Mouse (Mus musculus): ENCODE data around the gene Zc3h10. TPM values are rescaled to one million over a fixed set of nuclear protein-coding genes. Genes with fewer than 3 reads are reported as not detected.
A peak's percentile ranks its signal among the peaks of the same experiment; 100 is the strongest.

Zc3h10 gene
- polyA plus RNA-seq (2015; fragmentation: Nextera tagmentation; extraction: Ambion mirVana), result 6.2 and 7.1 TPM in 2 replicates

DNA sequence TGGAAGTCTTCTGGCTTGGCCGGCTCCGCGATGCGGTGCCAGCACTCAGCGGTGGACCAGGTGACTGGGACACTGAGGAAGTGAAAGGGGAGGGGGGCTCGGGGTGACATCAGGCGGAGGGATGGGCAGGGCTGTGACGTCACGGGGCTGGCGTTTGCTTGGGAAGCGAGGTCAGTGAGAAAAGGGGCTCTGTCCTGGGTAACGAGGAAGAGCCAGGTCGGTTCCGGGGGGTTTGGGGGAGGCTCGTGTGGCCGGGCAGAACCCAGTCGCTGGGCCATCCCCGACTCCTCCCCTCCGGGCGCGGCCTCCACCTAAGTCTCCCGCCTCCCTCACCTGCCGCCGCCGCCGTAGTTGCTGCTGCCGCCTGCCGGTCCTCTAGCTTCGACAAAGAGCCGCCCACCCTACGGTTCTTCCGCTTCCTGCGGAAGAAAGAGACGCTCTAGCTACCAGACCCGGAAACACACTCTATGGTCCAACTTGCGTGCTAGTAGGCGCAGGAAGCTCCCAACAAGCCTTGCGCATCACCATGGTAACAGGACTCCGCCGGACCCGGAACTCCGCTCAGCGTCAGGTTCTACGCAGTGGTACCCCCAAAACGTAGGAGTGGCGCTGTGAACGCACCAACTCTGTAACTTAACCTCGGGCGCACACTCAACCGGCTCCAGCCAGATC is at the start of gene Zc3h10:
TSS of gene Zc3h10 (minus strand) at position 414 of the 672 bp plus-strand sequence.
- Histone ChIP-seq H3K9me3 (replicated peaks) (no peaks in the 10 kb centered on the region), H3K4me1 (replicated peaks) (peaks cover 35% of the 10 kb centered on the region), H3K36me3 (peaks cover 32% of the 10 kb centered on the region), H3K4me3 (replicated peaks) (peak within 1 kb of the TSS; percentile 81), H3K27ac (peak within 1 kb of the TSS; percentile 93), H3K9ac (peak within 1 kb of the TSS; percentile 93), H3K4me2 (peak within 1 kb of the TSS; percentile 88), H3K27me3 (no peaks in the 10 kb centered on the region)
- WGBS (ENCODE audit: insufficient replicate concordance), result under 1% methylated on average over 50 of the region's 50 CpGs
- DNase-seq, result peak; percentile 95
- peak; percentile 88 for ATAC-seq (ENCODE audit: low read depth)

DNA sequence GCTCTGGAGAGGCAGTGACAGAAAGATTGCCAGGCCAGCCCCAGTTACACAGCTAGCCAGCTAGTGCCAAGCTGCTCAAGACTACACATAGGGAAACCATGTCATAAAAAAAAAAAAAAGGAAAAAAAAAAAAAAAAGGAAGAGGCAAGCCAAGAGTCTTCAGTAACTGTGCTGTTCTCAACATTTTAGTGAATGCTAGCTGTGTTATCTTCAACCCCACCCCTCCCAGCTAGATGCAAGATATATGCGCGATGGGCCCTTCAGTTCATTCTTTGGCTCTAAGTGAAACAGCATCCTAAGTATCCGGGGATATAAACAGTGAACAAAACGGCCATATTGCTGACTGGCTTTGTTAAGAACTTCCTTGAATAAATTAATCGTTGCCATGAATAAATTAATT is 45.2 kb upstream of the Zc3h10 start:
- no peak overlapping the region for H3K4me3 ChIP-seq (replicated peaks)
- no peaks in the 10 kb centered on the region for H3K9me3 ChIP-seq (replicated peaks)
- peaks cover 35% of the 10 kb centered on the region for H3K4me1 ChIP-seq (replicated peaks)
- no peak overlapping the region for H3K27ac ChIP-seq
- 43% methylated on average over 5 of the region's 5 CpGs for WGBS (ENCODE audit: insufficient replicate concordance)
- H3K9ac ChIP-seq, result no peak overlapping the region
- H3K36me3 ChIP-seq, result no peaks in the 10 kb centered on the region
- H3K4me2 ChIP-seq, result no peak overlapping the region
- ATAC-seq (ENCODE audit: low read depth) (no peak), DNase-seq (no peak)
- peaks cover 59% of the 10 kb centered on the region for H3K27me3 ChIP-seq

DNA sequence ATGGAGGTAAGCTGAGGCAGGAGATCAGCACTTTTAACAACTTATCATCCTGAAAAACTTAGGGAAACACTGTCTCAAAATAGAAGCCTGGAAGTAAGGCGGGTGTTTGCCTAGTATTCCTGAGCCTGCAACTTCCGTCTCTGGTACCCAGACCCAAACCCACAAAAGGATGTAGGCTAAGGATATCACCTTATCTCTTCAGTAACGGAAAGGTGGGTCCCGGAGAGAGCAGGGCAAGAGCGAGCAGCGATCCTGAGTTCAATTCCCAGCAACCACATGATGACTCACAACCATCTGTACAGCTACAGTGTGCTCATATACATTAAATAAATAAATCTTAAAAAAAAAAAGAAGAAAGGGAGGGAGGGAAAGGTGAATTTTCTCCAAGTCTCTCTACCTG is 43.9 kb upstream of the Zc3h10 start:
- Histone ChIP-seq H3K4me1 (replicated peaks) (peaks cover 40% of the 10 kb centered on the region), H3K4me2 (no peak overlapping the region), H3K9me3 (replicated peaks) (no peaks in the 10 kb centered on the region), H3K27me3 (peaks cover 71% of the 10 kb centered on the region), H3K27ac (no peak overlapping the region), H3K4me3 (replicated peaks) (no peak overlapping the region), H3K9ac (no peak overlapping the region), H3K36me3 (no peaks in the 10 kb centered on the region)
- no peak for DNase-seq
- ATAC-seq (ENCODE audit: low read depth), result no peak
- WGBS (ENCODE audit: insufficient replicate concordance), result 24% methylated on average over 6 of the region's 6 CpGs

DNA sequence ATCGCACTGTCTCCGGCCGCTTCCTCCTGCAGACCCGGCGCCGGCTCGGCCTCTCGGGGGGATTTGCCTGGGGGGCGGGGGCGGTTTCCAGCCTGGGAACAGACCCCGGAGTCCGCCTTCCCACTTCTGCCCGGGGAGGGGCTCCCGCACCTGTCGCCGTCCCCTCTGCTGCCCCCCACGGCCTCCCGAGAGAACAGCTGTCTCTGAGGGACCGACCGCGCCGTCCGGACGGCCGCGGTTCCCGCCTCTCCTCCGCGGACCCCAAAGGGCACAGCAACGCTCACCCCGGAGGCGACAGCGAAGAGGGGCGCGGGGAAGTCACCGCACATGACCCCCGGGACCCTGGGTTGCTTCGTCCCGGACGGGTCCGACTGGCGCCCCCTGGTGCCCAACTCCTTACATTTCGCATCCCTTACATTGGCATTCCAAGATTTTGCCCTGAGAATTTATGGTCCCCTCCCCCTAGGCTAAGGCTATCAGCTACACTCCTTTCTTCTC is 42.7 kb upstream of the Zc3h10 start:
- ATAC-seq (ENCODE audit: low read depth) (no peak), DNase-seq (peak; percentile 27)
- peak overlapping the region; percentile 91 for H3K4me2 ChIP-seq
- under 1% methylated on average over 40 of the region's 43 CpGs for WGBS (ENCODE audit: insufficient replicate concordance)
- peak overlapping the region; percentile 58 for H3K9ac ChIP-seq
- H3K4me3 ChIP-seq (replicated peaks), result peak overlapping the region; percentile 66
- H3K36me3 ChIP-seq, result no peaks in the 10 kb centered on the region
- peaks cover 83% of the 10 kb centered on the region for H3K27me3 ChIP-seq
- H3K9me3 ChIP-seq (replicated peaks), result no peaks in the 10 kb centered on the region
- H3K4me1 ChIP-seq (replicated peaks), result peaks cover 40% of the 10 kb centered on the region
- no peak overlapping the region for H3K27ac ChIP-seq

DNA sequence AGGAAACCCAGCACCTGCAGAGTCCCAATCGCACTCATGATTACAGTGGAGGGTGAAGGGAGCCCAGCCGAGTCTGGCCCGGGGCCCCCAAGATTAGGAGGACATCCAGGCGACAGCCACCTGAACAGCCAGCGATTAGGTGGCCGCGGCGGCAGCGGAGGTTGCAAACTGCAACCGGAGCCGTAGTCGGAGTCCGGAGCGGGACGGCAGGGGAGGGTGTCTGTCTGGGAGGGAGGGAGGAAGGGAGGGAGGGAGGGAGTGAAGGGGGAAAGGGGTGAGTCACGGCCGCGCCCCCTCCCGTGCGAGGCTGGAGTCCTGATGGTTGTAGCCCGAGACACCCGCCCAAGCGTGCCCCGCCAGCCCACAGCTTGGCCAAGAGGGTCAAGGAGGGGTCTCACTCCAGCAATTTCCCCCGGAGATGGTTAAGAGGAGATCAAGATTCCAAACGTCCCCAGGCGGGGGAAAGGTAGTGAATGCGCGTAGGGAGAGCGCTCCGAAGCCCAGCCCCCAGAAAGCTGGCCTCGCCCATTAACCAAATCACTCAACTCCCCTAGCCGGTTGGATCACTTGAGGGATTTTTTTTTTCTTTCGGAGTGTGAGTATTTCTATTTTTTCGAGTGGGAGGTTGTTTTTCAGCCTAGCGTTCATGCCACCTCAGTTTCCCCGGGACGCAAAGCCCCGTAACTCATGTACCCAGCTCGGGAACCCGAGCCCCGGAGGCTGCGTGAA is 42.1 kb upstream of the Zc3h10 start, which contains the start of gene Erbb3:
TSS of gene Erbb3 (minus strand) at position 189 of the 729 bp plus-strand sequence.
- H3K4me3 ChIP-seq (replicated peaks), result peak within 1 kb of the TSS; percentile 66
- peak within 1 kb of the TSS; percentile 91 for H3K4me2 ChIP-seq
- H3K4me1 ChIP-seq (replicated peaks), result peaks cover 40% of the 10 kb centered on the region
- H3K27ac ChIP-seq, result no peak within 1 kb of the TSS
- WGBS (ENCODE audit: insufficient replicate concordance), result under 1% methylated on average over 43 of the region's 43 CpGs
- peak within 1 kb of the TSS; percentile 58 for H3K9ac ChIP-seq
- ATAC-seq (ENCODE audit: low read depth) (peak; percentile 53), DNase-seq (no peak)
- peaks cover 85% of the 10 kb centered on the region for H3K27me3 ChIP-seq
- H3K36me3 ChIP-seq, result no peaks in the 10 kb centered on the region
- no peaks in the 10 kb centered on the region for H3K9me3 ChIP-seq (replicated peaks)

DNA sequence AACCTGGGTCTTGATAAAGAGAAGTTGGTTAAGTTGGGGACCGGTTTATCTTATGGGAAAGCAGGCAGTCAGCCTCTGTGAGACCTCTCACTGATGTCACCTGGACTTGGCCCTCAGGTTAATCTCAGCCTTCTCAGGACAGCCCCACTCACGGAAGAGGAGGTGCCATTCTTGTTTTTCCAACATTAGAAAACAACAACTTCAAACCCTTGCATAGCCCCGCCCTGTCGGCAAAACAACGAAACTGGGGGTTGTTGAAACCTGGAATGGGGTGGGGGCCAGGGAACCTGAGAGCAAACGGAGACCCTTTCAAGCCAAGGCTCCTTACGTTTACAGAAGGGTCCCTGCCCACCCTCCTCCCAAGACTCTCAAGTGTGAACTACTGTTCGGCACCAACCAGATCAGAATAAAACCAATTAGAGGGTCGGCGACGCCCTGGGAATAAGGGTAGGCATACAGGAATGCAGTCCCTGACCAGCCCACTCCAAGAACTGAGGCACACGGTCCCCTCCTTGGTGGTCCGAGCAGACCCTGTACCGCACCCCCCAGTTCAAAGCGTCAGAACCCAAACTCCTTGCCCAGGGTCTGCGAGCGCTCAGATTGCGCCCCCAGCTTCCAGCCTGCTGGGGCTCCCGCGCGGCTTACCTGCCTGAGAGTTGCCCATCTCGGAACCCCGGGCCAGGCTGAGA is 41.3 kb upstream of the Zc3h10 start:
- Histone ChIP-seq H3K9me3 (replicated peaks) (no peaks in the 10 kb centered on the region), H3K27ac (no peak overlapping the region), H3K9ac (peak overlapping the region; percentile 31), H3K4me1 (replicated peaks) (peaks cover 40% of the 10 kb centered on the region), H3K36me3 (no peaks in the 10 kb centered on the region), H3K4me2 (peak overlapping the region; percentile 91), H3K27me3 (peaks cover 90% of the 10 kb centered on the region), H3K4me3 (replicated peaks) (peak overlapping the region; percentile 66)
- DNase-seq (no peak), ATAC-seq (ENCODE audit: low read depth) (0 out of 2 replicates have a peak, but pooled peaks have one; percentile 11)
- WGBS (ENCODE audit: insufficient replicate concordance), result 4% methylated on average over 23 of the region's 23 CpGs

DNA sequence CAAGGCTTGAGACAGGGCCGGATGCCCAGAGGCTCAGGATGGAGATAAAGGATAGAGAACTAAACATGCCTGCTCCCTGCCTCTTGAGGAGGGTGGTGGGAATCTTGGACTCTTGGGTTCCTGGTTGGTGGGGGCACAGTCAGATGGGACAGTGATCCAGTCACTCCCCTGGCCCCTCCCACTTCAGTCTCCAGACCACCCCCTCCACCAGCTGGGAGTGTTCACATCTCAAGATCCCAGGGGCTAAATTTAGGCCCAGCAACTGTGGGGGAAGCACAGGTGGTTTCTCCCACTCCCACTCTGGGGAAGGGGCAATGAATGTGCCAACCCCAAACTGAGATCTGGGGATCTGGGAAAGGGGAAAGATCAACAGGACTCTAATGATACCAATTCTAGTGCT is 40.6 kb upstream of the Zc3h10 start:
- Histone ChIP-seq H3K27ac (no peak overlapping the region), H3K36me3 (no peaks in the 10 kb centered on the region), H3K4me3 (replicated peaks) (peak overlapping the region; percentile 66; the same call in 1 of the 2 replicates), H3K9me3 (replicated peaks) (no peaks in the 10 kb centered on the region), H3K4me1 (replicated peaks) (peaks cover 40% of the 10 kb centered on the region), H3K4me2 (peak overlapping the region; percentile 91), H3K27me3 (peaks cover 96% of the 10 kb centered on the region), H3K9ac (no peak overlapping the region)
- 50% methylated on average over 1 of the region's 1 CpGs for WGBS (ENCODE audit: insufficient replicate concordance)
- DNase-seq, result no peak
- ATAC-seq (ENCODE audit: low read depth), result no peak

DNA sequence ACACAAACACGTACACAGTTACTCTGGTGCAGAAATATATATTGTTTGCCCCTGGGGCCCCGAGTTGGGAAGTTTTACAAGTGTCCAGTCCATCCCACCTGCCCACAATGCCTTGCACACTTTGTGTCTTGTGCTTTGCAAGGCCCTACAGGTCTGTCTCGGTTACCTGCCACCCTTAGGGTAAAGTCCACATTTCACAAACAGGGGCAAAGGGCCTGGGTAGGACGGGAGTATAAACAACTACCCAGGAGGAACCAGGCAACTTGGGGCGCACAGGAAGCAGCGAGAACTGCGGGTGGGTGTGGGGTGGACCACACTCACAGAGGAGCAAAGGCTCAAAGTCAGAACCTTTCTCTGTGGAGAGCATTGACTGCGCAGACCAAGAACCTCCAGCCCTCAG is 40.1 kb upstream of the Zc3h10 start:
- DNase-seq, result no peak
- no peak overlapping the region for H3K27ac ChIP-seq
- peaks cover 100% of the 10 kb centered on the region for H3K27me3 ChIP-seq
- no peak for ATAC-seq (ENCODE audit: low read depth)
- peaks cover 37% of the 10 kb centered on the region for H3K4me1 ChIP-seq (replicated peaks)
- H3K4me2 ChIP-seq, result peak overlapping the region; percentile 91
- no peak overlapping the region for H3K9ac ChIP-seq
- H3K4me3 ChIP-seq (replicated peaks), result peak overlapping the region; percentile 66; the same call in 1 of the 2 replicates
- WGBS (ENCODE audit: insufficient replicate concordance), result 41% methylated on average over 8 of the region's 8 CpGs
- no peaks in the 10 kb centered on the region for H3K36me3 ChIP-seq
- no peaks in the 10 kb centered on the region for H3K9me3 ChIP-seq (replicated peaks)

DNA sequence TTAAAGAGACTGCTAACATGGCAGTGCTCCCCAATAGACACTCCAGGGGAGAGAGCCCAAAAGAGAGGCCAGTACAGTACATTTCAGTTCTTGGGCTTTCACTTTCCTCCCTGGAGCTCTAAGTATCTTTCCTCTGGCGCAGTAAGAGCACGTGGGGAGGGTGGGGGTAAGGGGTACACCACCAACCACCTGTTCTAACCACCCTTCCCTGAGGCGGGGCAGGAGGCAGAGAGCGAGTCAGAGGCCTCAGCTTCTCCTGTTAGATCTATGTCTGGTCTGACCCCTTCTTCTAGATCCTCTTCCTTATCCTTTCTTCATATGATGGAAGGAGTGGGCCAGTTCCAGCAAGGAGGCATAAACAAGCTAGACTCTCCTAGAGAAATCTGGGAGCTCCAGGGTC is 39.5 kb upstream of the Zc3h10 start:
- no peak overlapping the region for H3K9ac ChIP-seq
- H3K4me2 ChIP-seq, result 0 out of 2 replicates have a peak overlapping the region, but pooled peaks have one; percentile 91
- no peak overlapping the region for H3K27ac ChIP-seq
- DNase-seq (no peak), ATAC-seq (ENCODE audit: low read depth) (no peak)
- peaks cover 97% of the 10 kb centered on the region for H3K27me3 ChIP-seq
- no peak overlapping the region for H3K4me3 ChIP-seq (replicated peaks)
- no peaks in the 10 kb centered on the region for H3K36me3 ChIP-seq
- WGBS (ENCODE audit: insufficient replicate concordance), result 38% methylated on average over 4 of the region's 4 CpGs
- H3K4me1 ChIP-seq (replicated peaks), result peaks cover 34% of the 10 kb centered on the region
- no peaks in the 10 kb centered on the region for H3K9me3 ChIP-seq (replicated peaks)

DNA sequence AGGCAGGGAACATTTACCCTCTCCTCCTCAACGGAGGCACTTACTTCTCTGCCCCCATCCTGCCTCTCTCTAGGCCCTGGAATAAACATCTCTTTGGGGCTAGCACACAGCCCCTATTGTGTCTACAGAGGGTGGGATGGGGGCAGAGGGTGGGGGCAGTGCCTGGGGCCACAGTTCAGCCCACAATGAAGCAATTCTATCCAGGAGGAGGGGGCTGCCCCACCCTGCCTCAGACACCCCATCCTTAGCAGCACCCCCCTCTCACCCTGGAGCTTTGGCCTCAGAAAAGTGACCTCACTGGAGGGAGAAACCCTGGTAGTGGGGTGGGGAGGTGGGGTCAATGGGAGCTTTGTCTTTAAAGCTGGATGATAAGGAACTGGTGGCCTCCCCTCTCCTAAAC is 39.0 kb upstream of the Zc3h10 start:
- 18% methylated on average over 1 of the region's 1 CpGs for WGBS (ENCODE audit: insufficient replicate concordance)
- H3K27ac ChIP-seq, result no peak overlapping the region
- no peak overlapping the region for H3K4me3 ChIP-seq (replicated peaks)
- H3K4me1 ChIP-seq (replicated peaks), result peaks cover 34% of the 10 kb centered on the region
- 0 out of 2 replicates have a peak, but pooled peaks cover under 1% of the 10 kb centered on the region for H3K36me3 ChIP-seq
- no peak for ATAC-seq (ENCODE audit: low read depth)
- H3K27me3 ChIP-seq, result peaks cover 94% of the 10 kb centered on the region
- H3K4me2 ChIP-seq, result no peak overlapping the region
- H3K9me3 ChIP-seq (replicated peaks), result no peaks in the 10 kb centered on the region
- no peak for DNase-seq
- H3K9ac ChIP-seq, result no peak overlapping the region

DNA sequence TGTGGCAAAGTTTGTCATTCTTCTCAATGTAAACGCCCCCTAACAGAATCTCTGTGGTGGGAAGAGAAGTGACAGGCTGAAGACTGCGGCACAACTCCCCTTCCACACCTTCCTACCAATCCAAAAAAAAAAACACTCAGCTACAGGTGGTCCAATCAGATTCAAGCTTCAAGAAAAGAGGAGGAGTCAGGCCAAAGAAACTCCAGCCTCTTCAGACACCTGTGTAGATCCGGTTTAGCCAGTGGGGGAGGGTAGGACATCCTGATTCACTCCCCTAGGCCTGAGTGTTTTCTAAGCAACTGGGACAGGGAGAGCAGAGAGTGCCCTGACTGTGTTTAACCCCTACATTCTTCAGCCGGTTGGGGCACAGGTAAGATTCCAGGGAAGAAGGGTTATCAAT is 36.8 kb upstream of the Zc3h10 start:
- Histone ChIP-seq H3K4me1 (replicated peaks) (peaks cover 20% of the 10 kb centered on the region), H3K9ac (no peak overlapping the region), H3K4me3 (replicated peaks) (no peak overlapping the region), H3K9me3 (replicated peaks) (no peaks in the 10 kb centered on the region), H3K4me2 (no peak overlapping the region), H3K27ac (no peak overlapping the region), H3K27me3 (peaks cover 77% of the 10 kb centered on the region), H3K36me3 (0 out of 2 replicates have a peak, but pooled peaks cover 2% of the 10 kb centered on the region)
- 11% methylated on average over 4 of the region's 4 CpGs for WGBS (ENCODE audit: insufficient replicate concordance)
- ATAC-seq (ENCODE audit: low read depth) (no peak), DNase-seq (no peak)
